Mouse (Mus musculus): ENCODE measurements around the gene Lysmd2. TPM values are rescaled to one million over a fixed set of nuclear protein-coding genes. Genes with fewer than 3 reads are reported as not detected.

Gene Lysmd2
- total and polyA plus RNA-seq, 3 experiments, result 0.22 TPM; not detected in 2

DNA sequence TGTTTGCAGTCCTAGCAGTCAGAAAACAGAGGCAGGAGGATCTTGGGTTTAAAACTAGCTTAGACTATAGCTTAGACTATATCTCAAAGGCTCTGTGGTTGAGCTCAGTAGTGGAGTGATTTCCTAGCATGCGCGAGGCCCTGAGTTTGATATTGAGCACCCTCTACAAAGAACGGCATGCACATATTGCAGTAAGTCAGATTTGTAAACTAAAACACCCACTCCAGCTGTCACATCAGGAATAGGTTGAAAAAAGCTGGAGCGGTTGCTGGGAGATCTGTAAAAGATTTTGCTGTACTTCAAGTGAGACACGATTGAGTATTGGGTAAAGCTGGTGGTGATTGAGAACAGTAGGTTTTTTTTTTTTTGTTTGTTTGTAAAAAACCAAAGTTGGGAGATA lies 55.1 kb downstream of the Lysmd2 start:
- ATAC-seq (ENCODE audit: extremely low read depth, insufficient number of reproducible peaks, low FRiP score, poor library complexity, severe bottlenecking), result no peak

DNA sequence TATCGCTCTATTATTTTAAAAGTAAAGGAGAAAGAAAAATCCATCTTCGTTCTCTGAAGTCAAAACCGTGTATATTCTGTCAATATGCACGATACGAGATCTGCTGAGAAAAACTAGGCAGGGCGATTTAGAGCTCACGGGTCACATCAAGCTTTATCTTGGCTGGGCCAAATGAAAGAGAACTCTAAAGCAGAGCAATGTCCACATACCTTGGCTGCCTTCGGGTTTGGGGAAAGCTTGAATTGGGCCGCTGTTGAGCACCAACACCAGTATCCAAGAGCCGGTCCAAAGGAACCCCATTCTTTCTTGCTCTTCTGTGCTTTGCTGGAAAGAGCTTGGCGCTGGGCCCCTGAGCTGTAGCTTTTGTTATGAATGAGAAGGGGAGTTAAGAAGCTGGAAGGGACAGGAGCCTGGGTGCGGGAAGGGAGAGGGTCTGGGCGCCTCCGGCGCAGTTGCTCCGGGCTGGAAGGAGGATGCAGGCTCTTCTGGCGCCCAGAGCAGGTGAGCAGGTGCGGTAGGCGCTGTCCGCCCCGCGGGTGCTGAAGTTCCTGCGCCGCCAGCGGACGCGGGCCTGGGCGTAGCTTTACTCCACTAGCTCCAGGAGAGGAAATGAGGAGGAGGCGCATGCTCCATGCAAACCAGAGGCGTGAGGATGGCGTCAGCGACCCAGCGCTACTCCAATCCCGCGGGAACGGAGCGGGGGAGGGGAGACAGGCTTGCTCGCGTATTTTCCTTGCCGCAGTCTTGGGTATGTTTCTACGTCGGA lies 58.1 kb downstream of the Lysmd2 start, which contains the start of gene Scg3:
Scg3 (minus strand) TSS at position 631 of the 766 bp plus-strand sequence.
- DNase-seq (ENCODE audit: low spot score) (no peak), ATAC-seq (ENCODE audit: extremely low read depth, insufficient number of reproducible peaks, low FRiP score, poor library complexity, severe bottlenecking) (no peak)
- no peaks in the 10 kb centered on the region for H3K36me3 ChIP-seq (replicated peaks)
- no peaks in the 10 kb centered on the region for H3K9me3 ChIP-seq (replicated peaks)
- H3K4me3 ChIP-seq (ENCODE audit: low read depth, low read length), result no peak within 1 kb of the TSS
- TF ChIP-seq CTCF (IDR thresholded peaks at IDR 0.05; ENCODE audit: low read depth, low read length), result no peak
- no peak for TF ChIP-seq GATA2 (IDR thresholded peaks at IDR 0.05; ENCODE audit: borderline replicate concordance, low read depth, low read length)
- no peak for TF ChIP-seq GATA1 (IDR thresholded peaks at IDR 0.05; ENCODE audit: borderline replicate concordance, low read length)
- no peak for TF ChIP-seq POLR2AphosphoS5 (IDR thresholded peaks at IDR 0.05; ENCODE audit: insufficient replicate concordance, low read depth, low read length)
- no peak for TF ChIP-seq TAL1 (conservative IDR thresholded peaks at IDR 0.05; ENCODE audit: low read depth, low read length)
- peaks cover 2% of the 10 kb centered on the region; the same call in 1 of the 2 replicates for H3K27me3 ChIP-seq (ENCODE audit: insufficient read depth, low read length)
- H3K4me1 ChIP-seq (ENCODE audit: insufficient read depth, low read depth, low read length), result no peaks in the 10 kb centered on the region

More for the DNA sequence above, 55.1 kb downstream of the Lysmd2 start:
- Histone ChIP-seq H3K4me3 (ENCODE audit: low read depth, low read length) (no peak overlapping the region), H3K4me1 (ENCODE audit: insufficient read depth, low read depth, low read length) (no peaks in the 10 kb centered on the region), H3K27me3 (ENCODE audit: insufficient read depth, low read length) (peaks cover 4% of the 10 kb centered on the region; the same call in 1 of the 2 replicates), H3K9me3 (replicated peaks) (no peaks in the 10 kb centered on the region), H3K36me3 (replicated peaks) (no peaks in the 10 kb centered on the region)
- no peak for DNase-seq (ENCODE audit: low spot score)
- no peak for TF ChIP-seq GATA2 (IDR thresholded peaks at IDR 0.05; ENCODE audit: borderline replicate concordance, low read depth, low read length)
- no peak for TF ChIP-seq TAL1 (conservative IDR thresholded peaks at IDR 0.05; ENCODE audit: low read depth, low read length)
- no peak for TF ChIP-seq POLR2AphosphoS5 (IDR thresholded peaks at IDR 0.05; ENCODE audit: insufficient replicate concordance, low read depth, low read length)
- no peak for TF ChIP-seq CTCF (IDR thresholded peaks at IDR 0.05; ENCODE audit: low read depth, low read length)
- no peak for TF ChIP-seq GATA1 (IDR thresholded peaks at IDR 0.05; ENCODE audit: borderline replicate concordance, low read length)

DNA sequence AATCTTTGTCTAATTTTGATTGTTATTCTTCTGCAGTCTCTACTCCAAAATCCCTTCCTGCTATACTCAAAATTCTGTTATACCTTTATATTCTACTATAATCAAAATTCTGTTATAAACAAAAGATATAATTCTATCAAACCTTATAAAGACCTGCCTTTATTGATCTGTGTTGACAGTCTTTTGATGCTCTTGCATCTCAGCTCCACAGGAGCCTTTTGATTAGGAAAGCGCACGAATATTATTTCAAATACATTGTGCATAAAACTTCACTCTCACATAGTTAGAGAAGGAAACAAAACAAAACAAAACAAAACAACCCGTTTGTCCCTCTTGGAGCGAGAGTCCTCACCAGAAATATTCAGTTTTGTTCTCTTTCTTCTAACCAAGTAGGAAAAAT lies 58.8 kb downstream of the Lysmd2 start:
- H3K9me3 ChIP-seq (replicated peaks), result peaks cover 1% of the 10 kb centered on the region
- DNase-seq (ENCODE audit: low spot score), result no peak
- ATAC-seq (ENCODE audit: extremely low read depth, insufficient number of reproducible peaks, low FRiP score, poor library complexity, severe bottlenecking), result no peak
- H3K36me3 ChIP-seq (replicated peaks), result no peaks in the 10 kb centered on the region
- H3K4me1 ChIP-seq (ENCODE audit: insufficient read depth, low read depth, low read length), result no peaks in the 10 kb centered on the region
- TF ChIP-seq CTCF (IDR thresholded peaks at IDR 0.05; ENCODE audit: low read depth, low read length) (no peak), GATA2 (IDR thresholded peaks at IDR 0.05; ENCODE audit: borderline replicate concordance, low read depth, low read length) (no peak), GATA1 (IDR thresholded peaks at IDR 0.05; ENCODE audit: borderline replicate concordance, low read length) (no peak), POLR2AphosphoS5 (IDR thresholded peaks at IDR 0.05; ENCODE audit: insufficient replicate concordance, low read depth, low read length) (no peak), TAL1 (conservative IDR thresholded peaks at IDR 0.05; ENCODE audit: low read depth, low read length) (no peak)
- H3K4me3 ChIP-seq (ENCODE audit: low read depth, low read length), result no peak overlapping the region
- peaks cover under 1% of the 10 kb centered on the region; the same call in 1 of the 2 replicates for H3K27me3 ChIP-seq (ENCODE audit: insufficient read depth, low read length)

DNA sequence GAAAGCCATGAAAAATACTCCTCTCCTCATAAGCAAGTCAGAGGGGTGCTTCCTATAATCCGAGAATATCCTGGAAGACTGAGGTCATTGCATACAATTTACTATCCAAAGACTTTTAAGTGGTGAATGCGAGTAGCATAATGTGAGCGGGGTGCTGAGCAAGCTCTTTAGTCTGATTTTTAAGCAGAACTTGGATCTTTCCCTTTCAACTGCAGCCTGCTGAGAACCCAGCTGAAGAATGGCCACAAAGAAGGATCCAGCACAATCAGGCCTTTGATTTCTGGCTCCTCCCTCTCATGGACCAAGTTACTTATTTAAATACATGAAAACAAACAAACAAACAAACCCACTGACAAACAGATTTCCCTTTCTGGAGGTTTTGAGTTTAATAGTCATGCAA lies 59.2 kb downstream of the Lysmd2 start:
- ATAC-seq (ENCODE audit: extremely low read depth, insufficient number of reproducible peaks, low FRiP score, poor library complexity, severe bottlenecking), result no peak
- no peaks in the 10 kb centered on the region for H3K27me3 ChIP-seq (ENCODE audit: insufficient read depth, low read length)

More for the DNA sequence above, 59.2 kb downstream of the Lysmd2 start:
- Histone ChIP-seq H3K4me1 (ENCODE audit: insufficient read depth, low read depth, low read length) (no peaks in the 10 kb centered on the region), H3K4me3 (ENCODE audit: low read depth, low read length) (no peak overlapping the region), H3K36me3 (replicated peaks) (no peaks in the 10 kb centered on the region), H3K9me3 (replicated peaks) (peaks cover 5% of the 10 kb centered on the region)
- TF ChIP-seq GATA2 (IDR thresholded peaks at IDR 0.05; ENCODE audit: borderline replicate concordance, low read depth, low read length) (no peak), TAL1 (conservative IDR thresholded peaks at IDR 0.05; ENCODE audit: low read depth, low read length) (no peak), GATA1 (IDR thresholded peaks at IDR 0.05; ENCODE audit: borderline replicate concordance, low read length) (no peak), POLR2AphosphoS5 (IDR thresholded peaks at IDR 0.05; ENCODE audit: insufficient replicate concordance, low read depth, low read length) (no peak), CTCF (IDR thresholded peaks at IDR 0.05; ENCODE audit: low read depth, low read length) (no peak)
- no peak for DNase-seq (ENCODE audit: low spot score)

Other genes starting within 250 kb of the Lysmd2 start
- gene Mapk6, start 215.7 kb upstream of the Lysmd2 start, total RNA-seq (2014; fragmentation: Nextera tagmentation), result 49.2 and 57.6 TPM in 2 replicates
- gene Mapk6, start 215.7 kb upstream of the Lysmd2 start, total RNA-seq (2017), result 45.2 and 49.2 TPM in 2 replicates
- gene Mapk6, start 215.7 kb upstream of the Lysmd2 start, polyA plus RNA-seq (2012), result 6.2 and 7.6 TPM in 2 replicates
- gene Leo1, start 184.2 kb upstream of the Lysmd2 start, total RNA-seq (2014; fragmentation: Nextera tagmentation), result 21.1 and 29.5 TPM in 2 replicates
- gene Leo1, start 184.2 kb upstream of the Lysmd2 start, total RNA-seq (2017), result 38.0 and 48.3 TPM in 2 replicates
- 12.1 and 14.4 TPM in 2 replicates for gene Leo1, start 184.2 kb upstream of the Lysmd2 start, polyA plus RNA-seq (2012)
- 115 and 123 TPM in 2 replicates for gene Tmod3, start 66.1 kb upstream of the Lysmd2 start, total RNA-seq (2014; fragmentation: Nextera tagmentation)
- 118 and 136 TPM in 2 replicates for gene Tmod3, start 66.1 kb upstream of the Lysmd2 start, total RNA-seq (2017)
- 10.9 and 11.3 TPM in 2 replicates for gene Tmod3, start 66.1 kb upstream of the Lysmd2 start, polyA plus RNA-seq (2012)
- not detected in 2 replicates for gene Tmod2, start 14.4 kb upstream of the Lysmd2 start, total RNA-seq (2014; fragmentation: Nextera tagmentation)
- 0.17 and 0.38 TPM in 2 replicates for gene Tmod2, start 14.4 kb upstream of the Lysmd2 start, total RNA-seq (2017)
- gene Tmod2, start 14.4 kb upstream of the Lysmd2 start, polyA plus RNA-seq (2012), result not detected in 2 replicates
- 0.68 TPM in 1 of 2 replicates, not detected in the other for gene Scg3, start 58.3 kb downstream of the Lysmd2 start, total RNA-seq (2014; fragmentation: Nextera tagmentation)
- 0.16 TPM in 1 of 2 replicates, not detected in the other for gene Scg3, start 58.3 kb downstream of the Lysmd2 start, total RNA-seq (2017)
- not detected in 2 replicates for gene Scg3, start 58.3 kb downstream of the Lysmd2 start, polyA plus RNA-seq (2012)
- gene Bmp5, start 149.6 kb downstream of the Lysmd2 start, total RNA-seq (2014; fragmentation: Nextera tagmentation), result 0.24 TPM in 1 of 2 replicates, not detected in the other
- 0.06 and 0.16 TPM in 2 replicates for gene Bmp5, start 149.6 kb downstream of the Lysmd2 start, total RNA-seq (2017)
- gene Bmp5, start 149.6 kb downstream of the Lysmd2 start, polyA plus RNA-seq (2012), result not detected in 2 replicates

Measured in G1E (cell line).